Mouse (Mus musculus): ENCODE measurements around the gene Chrna3. TPM values are rescaled to one million over a fixed set of nuclear protein-coding genes. Genes with fewer than 3 reads are reported as not detected.

The Chrna3 gene
- polyA plus RNA-seq (2014; fragmentation: Nextera tagmentation; extraction: Ambion mirVana) = 4.4 and 6.5 TPM in 2 replicates

DNA sequence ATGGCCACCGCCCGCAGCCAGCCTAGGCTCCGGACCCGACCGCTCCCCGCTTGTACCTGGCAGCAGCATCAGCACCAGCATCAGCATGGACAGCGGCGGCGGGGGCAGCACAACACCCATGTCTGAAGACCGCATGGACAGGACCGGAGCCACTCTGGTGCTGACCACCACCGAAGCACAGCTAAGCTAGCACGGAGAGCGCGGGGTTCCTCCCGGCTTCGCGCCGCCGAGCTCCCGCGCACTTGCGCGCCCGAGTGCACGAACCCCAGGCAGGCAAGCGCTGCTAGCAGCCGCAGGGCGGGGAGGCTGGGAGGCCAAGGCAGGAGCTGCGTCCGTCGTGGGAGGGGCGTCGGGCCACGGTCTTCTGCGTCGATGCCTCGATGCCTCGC, at the start of gene Chrna3:
TSS of gene Chrna3 (minus strand) at position 288 of the 389 bp plus-strand sequence.
- Histone ChIP-seq H3K4me1 (ENCODE audit: control insufficient read depth, insufficient read depth, low read length) (no peaks in the 10 kb centered on the region; the same call in 1 of the 2 replicates), H3K27ac (replicated peaks; ENCODE audit: low read depth, low read length) (no peak within 1 kb of the TSS), H3K27me3 (ENCODE audit: control insufficient read depth, insufficient read depth, low read length) (peaks cover 25% of the 10 kb centered on the region), H3K9ac (replicated peaks; ENCODE audit: low read length) (peak within 1 kb of the TSS; percentile 15), H3K4me2 (ENCODE audit: low read depth, low read length) (peak within 1 kb of the TSS; percentile 70), H3K4me3 (ENCODE audit: low read depth, low read length) (peak within 1 kb of the TSS; percentile 31), H3K9me3 (replicated peaks; ENCODE audit: control insufficient read depth, low read length) (no peaks in the 10 kb centered on the region), H3K36me3 (replicated peaks; ENCODE audit: control insufficient read depth, insufficient read depth, low read depth, low read length) (no peaks in the 10 kb centered on the region)
- WGBS = under 1% methylated on average over 37 of the region's 39 CpGs
- DNase-seq (ENCODE audit: low spot score) = peak; percentile 63
- ATAC-seq (replicated peaks; ENCODE audit: insufficient number of reproducible peaks, low FRiP score, low TSS enrichment, low read depth) = peak; percentile 47

DNA sequence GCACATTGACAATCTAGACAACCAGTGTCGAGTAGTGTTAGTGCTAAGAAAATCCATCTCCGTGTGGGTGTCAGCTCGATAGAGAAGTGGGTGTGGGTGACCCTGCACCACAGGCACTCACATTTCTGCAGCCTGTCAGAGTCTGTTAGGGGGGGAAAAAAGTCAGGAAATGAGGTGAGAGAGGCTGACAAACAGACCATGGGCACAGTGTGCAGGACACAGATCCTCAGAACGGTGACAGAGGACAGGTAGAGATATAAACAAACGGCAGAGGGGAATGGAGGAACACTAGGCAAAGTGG, 41.6 kb upstream of the Chrna3 start:
- H3K4me1 ChIP-seq (ENCODE audit: control insufficient read depth, insufficient read depth, low read length) = peaks cover 4% of the 10 kb centered on the region
- DNase-seq (ENCODE audit: low spot score) (no peak), ATAC-seq (replicated peaks; ENCODE audit: insufficient number of reproducible peaks, low FRiP score, low TSS enrichment, low read depth) (no peak)
- no peaks in the 10 kb centered on the region for H3K27me3 ChIP-seq (ENCODE audit: control insufficient read depth, insufficient read depth, low read length)
- no peak overlapping the region for H3K27ac ChIP-seq (replicated peaks; ENCODE audit: low read depth, low read length)
- 31% methylated on average over 5 of the region's 5 CpGs for WGBS
- peak overlapping the region; percentile 10; the same call in 1 of the 2 replicates for H3K4me2 ChIP-seq (ENCODE audit: low read depth, low read length)
- no peak overlapping the region for H3K9ac ChIP-seq (replicated peaks; ENCODE audit: low read length)
- H3K4me3 ChIP-seq (ENCODE audit: low read depth, low read length) = no peak overlapping the region
- H3K36me3 ChIP-seq (replicated peaks; ENCODE audit: control insufficient read depth, insufficient read depth, low read depth, low read length) = no peaks in the 10 kb centered on the region
- no peaks in the 10 kb centered on the region for H3K9me3 ChIP-seq (replicated peaks; ENCODE audit: control insufficient read depth, low read length)

DNA sequence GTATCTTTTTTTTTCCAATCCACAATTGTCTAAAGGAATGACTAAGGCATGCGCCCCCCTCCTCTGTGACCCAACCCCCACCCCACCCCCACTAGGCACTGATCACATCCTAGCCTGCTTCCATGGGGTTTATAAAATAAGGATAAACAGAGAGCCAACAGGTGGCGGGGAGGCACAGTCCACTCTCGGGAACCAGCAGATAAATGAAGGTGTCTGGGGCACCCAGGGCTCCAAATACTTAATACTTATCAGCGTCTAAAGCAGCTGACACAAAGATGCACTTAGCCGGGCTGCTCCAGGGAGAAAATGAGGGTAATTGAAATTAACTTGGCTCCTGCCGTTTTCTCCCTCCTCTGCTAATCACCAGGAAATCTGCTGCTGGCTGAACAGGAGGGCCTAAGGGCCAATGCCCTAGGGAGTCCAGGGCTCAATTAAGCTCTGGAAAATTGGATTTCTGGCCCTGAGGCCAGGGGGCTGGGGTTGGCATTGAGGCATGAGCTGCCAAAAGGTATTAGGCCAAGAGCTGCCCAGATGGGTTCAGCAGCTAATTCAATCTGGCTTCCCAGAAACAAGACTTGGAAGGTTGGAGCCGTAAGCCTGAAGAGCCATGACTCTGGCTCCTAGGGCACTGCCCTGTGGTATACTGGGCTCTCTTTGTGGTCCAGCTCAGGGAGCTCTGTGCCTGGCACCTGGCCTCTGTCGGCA, 41.0 kb upstream of the Chrna3 start:
- 14% methylated on average over 8 of the region's 8 CpGs for WGBS
- no peaks in the 10 kb centered on the region for H3K9me3 ChIP-seq (replicated peaks; ENCODE audit: control insufficient read depth, low read length)
- H3K27ac ChIP-seq (replicated peaks; ENCODE audit: low read depth, low read length) = no peak overlapping the region
- peak; percentile 72 for DNase-seq (ENCODE audit: low spot score)
- peak; percentile 89 for ATAC-seq (replicated peaks; ENCODE audit: insufficient number of reproducible peaks, low FRiP score, low TSS enrichment, low read depth)
- H3K36me3 ChIP-seq (replicated peaks; ENCODE audit: control insufficient read depth, insufficient read depth, low read depth, low read length) = no peaks in the 10 kb centered on the region
- 0 out of 2 replicates have a peak overlapping the region, but pooled peaks have one; percentile 5 for H3K9ac ChIP-seq (replicated peaks; ENCODE audit: low read length)
- no peak overlapping the region for H3K4me3 ChIP-seq (ENCODE audit: low read depth, low read length)
- H3K4me2 ChIP-seq (ENCODE audit: low read depth, low read length) = peak overlapping the region; percentile 10; the same call in 1 of the 2 replicates
- H3K4me1 ChIP-seq (ENCODE audit: control insufficient read depth, insufficient read depth, low read length) = peaks cover 4% of the 10 kb centered on the region
- H3K27me3 ChIP-seq (ENCODE audit: control insufficient read depth, insufficient read depth, low read length) = no peaks in the 10 kb centered on the region

DNA sequence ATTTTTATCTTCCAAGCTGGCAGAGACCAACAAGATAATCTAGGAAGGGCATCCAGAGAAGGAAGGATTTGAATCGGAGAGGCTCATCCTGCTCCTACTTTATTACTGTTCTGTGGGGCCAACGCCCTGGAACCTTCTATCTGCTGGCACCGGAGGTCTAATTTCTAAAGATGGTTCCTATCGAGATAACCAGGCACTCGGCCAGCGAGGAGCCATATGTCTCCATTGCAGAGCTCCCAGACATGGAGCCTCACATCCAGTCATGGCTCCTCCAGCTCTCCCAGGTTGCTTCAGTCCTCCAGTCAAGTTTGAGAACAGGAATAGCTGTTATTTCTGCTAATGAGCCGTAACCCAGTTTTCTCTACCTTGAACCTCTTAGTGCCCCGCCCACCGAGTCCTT, 38.9 kb upstream of the Chrna3 start:
- Histone ChIP-seq H3K9ac (replicated peaks; ENCODE audit: low read length) (no peak overlapping the region), H3K4me3 (ENCODE audit: low read depth, low read length) (no peak overlapping the region), H3K9me3 (replicated peaks; ENCODE audit: control insufficient read depth, low read length) (no peaks in the 10 kb centered on the region), H3K27ac (replicated peaks; ENCODE audit: low read depth, low read length) (no peak overlapping the region), H3K4me2 (ENCODE audit: low read depth, low read length) (no peak overlapping the region), H3K36me3 (replicated peaks; ENCODE audit: control insufficient read depth, insufficient read depth, low read depth, low read length) (no peaks in the 10 kb centered on the region), H3K27me3 (ENCODE audit: control insufficient read depth, insufficient read depth, low read length) (no peaks in the 10 kb centered on the region), H3K4me1 (ENCODE audit: control insufficient read depth, insufficient read depth, low read length) (peaks cover 4% of the 10 kb centered on the region)
- ATAC-seq (replicated peaks; ENCODE audit: insufficient number of reproducible peaks, low FRiP score, low TSS enrichment, low read depth) = no peak
- WGBS = 89% methylated on average over 9 of the region's 9 CpGs
- no peak for DNase-seq (ENCODE audit: low spot score)

DNA sequence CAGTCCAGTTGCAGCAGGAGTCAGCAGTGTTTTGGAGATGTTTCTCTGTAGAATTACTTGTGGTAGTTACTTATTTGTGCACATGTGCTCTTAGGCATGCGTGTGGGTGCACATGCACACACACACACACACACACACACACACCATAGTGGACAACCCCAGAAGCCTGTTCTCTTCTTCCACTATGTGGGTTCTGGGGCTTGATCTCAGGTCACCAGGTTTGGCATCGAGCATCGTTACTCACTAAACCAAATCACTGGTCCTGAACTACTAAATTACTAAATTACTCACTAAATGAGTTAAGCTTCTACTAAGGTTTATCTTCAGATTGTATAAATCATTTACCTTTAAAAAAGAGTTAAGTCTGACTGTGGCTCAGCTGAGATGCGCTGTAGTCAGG, 31.7 kb upstream of the Chrna3 start:
- 89% methylated on average over 4 of the region's 4 CpGs for WGBS
- Histone ChIP-seq H3K27me3 (ENCODE audit: control insufficient read depth, insufficient read depth, low read length) (no peaks in the 10 kb centered on the region), H3K4me3 (ENCODE audit: low read depth, low read length) (no peak overlapping the region), H3K4me1 (ENCODE audit: control insufficient read depth, insufficient read depth, low read length) (no peaks in the 10 kb centered on the region), H3K27ac (replicated peaks; ENCODE audit: low read depth, low read length) (no peak overlapping the region), H3K36me3 (replicated peaks; ENCODE audit: control insufficient read depth, insufficient read depth, low read depth, low read length) (no peaks in the 10 kb centered on the region), H3K9me3 (replicated peaks; ENCODE audit: control insufficient read depth, low read length) (no peaks in the 10 kb centered on the region), H3K9ac (replicated peaks; ENCODE audit: low read length) (no peak overlapping the region), H3K4me2 (ENCODE audit: low read depth, low read length) (no peak overlapping the region)
- no peak for ATAC-seq (replicated peaks; ENCODE audit: insufficient number of reproducible peaks, low FRiP score, low TSS enrichment, low read depth)
- DNase-seq (ENCODE audit: low spot score) = no peak

DNA sequence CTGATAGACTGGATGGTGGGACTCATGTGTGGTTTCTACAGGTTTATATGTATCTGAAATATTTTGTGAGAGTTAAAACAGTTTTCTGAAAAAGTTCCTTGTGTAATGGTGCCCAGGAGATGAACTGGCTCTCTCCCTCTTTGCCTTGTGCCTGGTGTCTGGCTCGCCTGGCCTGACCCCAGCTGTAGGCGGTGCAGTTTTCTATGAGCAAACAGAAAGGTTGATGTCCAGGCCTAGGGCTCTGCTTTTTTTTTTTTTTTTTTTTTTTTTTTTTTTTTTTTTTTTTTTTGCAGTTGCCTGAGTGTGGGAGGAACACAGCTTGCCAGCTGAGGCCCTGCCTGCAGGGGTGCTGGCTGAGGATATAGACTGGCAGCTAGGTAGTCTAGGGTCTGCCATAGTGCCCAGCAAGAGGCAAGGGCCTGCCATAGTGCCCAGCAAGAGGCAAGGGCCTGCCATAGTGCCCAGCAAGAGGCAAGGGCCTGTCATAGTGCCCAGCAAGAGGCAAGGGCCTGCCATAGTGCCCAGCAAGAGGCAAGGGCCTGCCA, 29.1 kb upstream of the Chrna3 start:
- no peak for ATAC-seq (replicated peaks; ENCODE audit: insufficient number of reproducible peaks, low FRiP score, low TSS enrichment, low read depth)

DNA sequence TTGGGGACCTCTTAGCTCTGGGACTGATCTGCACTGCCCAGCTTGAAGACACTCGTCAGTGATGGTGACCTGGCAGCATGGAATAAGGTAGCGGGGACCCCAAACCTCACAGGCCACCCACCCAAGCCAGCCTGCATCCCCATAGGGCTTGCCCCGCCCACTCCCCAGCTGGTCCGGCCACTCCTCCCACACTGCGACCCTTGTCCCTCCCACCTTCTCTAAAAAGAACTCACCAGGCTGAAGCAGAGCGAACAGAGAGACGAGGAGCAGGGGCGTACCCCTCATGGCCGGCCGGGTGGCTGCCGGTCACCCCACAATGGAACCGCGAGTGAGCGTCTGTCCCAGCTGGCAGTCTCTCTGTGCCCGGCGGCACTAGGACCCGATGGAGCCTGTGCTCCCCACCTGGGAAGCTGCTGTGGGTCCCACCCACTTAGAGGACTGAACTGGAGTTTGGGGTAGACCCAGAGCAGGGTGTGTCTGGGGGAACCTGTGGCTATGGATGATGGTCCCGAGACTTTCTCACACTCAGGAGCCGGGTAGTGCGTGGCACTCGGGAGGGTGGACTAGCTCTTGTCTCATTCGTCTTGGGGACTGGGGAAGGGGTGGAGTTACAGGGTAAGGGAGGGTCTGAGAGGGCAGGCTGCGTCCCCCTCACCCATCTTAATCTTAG, 22.0 kb upstream of the Chrna3 start, which contains the start of gene Chrnb4:
TSS of gene Chrnb4 (minus strand) at position 569 of the 670 bp plus-strand sequence.
- no peak within 1 kb of the TSS; the same call in 1 of the 2 replicates for H3K27ac ChIP-seq (replicated peaks; ENCODE audit: low read depth, low read length)
- WGBS = under 1% methylated on average over 23 of the region's 23 CpGs
- H3K27me3 ChIP-seq (ENCODE audit: control insufficient read depth, insufficient read depth, low read length) = no peaks in the 10 kb centered on the region
- H3K9ac ChIP-seq (replicated peaks; ENCODE audit: low read length) = peak within 1 kb of the TSS; percentile 57
- H3K4me2 ChIP-seq (ENCODE audit: low read depth, low read length) = peak within 1 kb of the TSS; percentile 90
- no peaks in the 10 kb centered on the region for H3K36me3 ChIP-seq (replicated peaks; ENCODE audit: control insufficient read depth, insufficient read depth, low read depth, low read length)
- DNase-seq (ENCODE audit: low spot score) = peak; percentile 59
- peak within 1 kb of the TSS; percentile 53 for H3K4me3 ChIP-seq (ENCODE audit: low read depth, low read length)
- peak; percentile 74 for ATAC-seq (replicated peaks; ENCODE audit: insufficient number of reproducible peaks, low FRiP score, low TSS enrichment, low read depth)
- H3K9me3 ChIP-seq (replicated peaks; ENCODE audit: control insufficient read depth, low read length) = no peaks in the 10 kb centered on the region
- no peaks in the 10 kb centered on the region for H3K4me1 ChIP-seq (ENCODE audit: control insufficient read depth, insufficient read depth, low read length)

More for the DNA sequence above, 29.1 kb upstream of the Chrna3 start:
- DNase-seq (ENCODE audit: low spot score) = no peak
- H3K4me3 ChIP-seq (ENCODE audit: low read depth, low read length) = no peak overlapping the region
- 90% methylated on average over 2 of the region's 2 CpGs for WGBS
- no peaks in the 10 kb centered on the region for H3K27me3 ChIP-seq (ENCODE audit: control insufficient read depth, insufficient read depth, low read length)
- H3K27ac ChIP-seq (replicated peaks; ENCODE audit: low read depth, low read length) = no peak overlapping the region
- H3K9ac ChIP-seq (replicated peaks; ENCODE audit: low read length) = no peak overlapping the region
- H3K9me3 ChIP-seq (replicated peaks; ENCODE audit: control insufficient read depth, low read length) = no peaks in the 10 kb centered on the region
- H3K4me2 ChIP-seq (ENCODE audit: low read depth, low read length) = no peak overlapping the region
- H3K36me3 ChIP-seq (replicated peaks; ENCODE audit: control insufficient read depth, insufficient read depth, low read depth, low read length) = no peaks in the 10 kb centered on the region
- H3K4me1 ChIP-seq (ENCODE audit: control insufficient read depth, insufficient read depth, low read length) = no peaks in the 10 kb centered on the region

DNA sequence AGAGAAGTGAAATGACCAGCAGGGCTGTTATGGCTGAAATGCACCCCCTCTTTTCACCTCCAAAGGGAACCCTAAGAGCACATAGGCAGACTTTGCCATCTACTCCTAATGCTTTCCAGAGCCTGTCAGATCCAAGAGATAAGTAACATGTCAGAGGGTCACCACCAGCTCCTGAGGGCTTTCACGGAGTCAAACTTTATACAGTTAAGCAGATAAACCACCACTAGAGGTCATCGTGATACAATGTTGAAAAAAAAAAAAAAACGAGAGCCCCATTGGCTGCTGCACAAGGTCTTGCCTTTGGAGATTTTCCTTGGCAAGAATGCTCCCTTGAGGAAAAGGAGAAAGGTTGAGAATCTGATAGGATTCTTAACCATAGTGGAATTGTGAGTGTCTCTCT, 20.4 kb upstream of the Chrna3 start:
- no peak overlapping the region for H3K27ac ChIP-seq (replicated peaks; ENCODE audit: low read depth, low read length)
- no peak overlapping the region for H3K9ac ChIP-seq (replicated peaks; ENCODE audit: low read length)
- H3K4me2 ChIP-seq (ENCODE audit: low read depth, low read length) = no peak overlapping the region
- H3K4me1 ChIP-seq (ENCODE audit: control insufficient read depth, insufficient read depth, low read length) = no peaks in the 10 kb centered on the region
- DNase-seq (ENCODE audit: low spot score) = peak; percentile 68
- no peak for ATAC-seq (replicated peaks; ENCODE audit: insufficient number of reproducible peaks, low FRiP score, low TSS enrichment, low read depth)
- no peaks in the 10 kb centered on the region for H3K27me3 ChIP-seq (ENCODE audit: control insufficient read depth, insufficient read depth, low read length)
- H3K9me3 ChIP-seq (replicated peaks; ENCODE audit: control insufficient read depth, low read length) = no peaks in the 10 kb centered on the region
- 2% methylated on average over 3 of the region's 3 CpGs for WGBS
- no peaks in the 10 kb centered on the region for H3K36me3 ChIP-seq (replicated peaks; ENCODE audit: control insufficient read depth, insufficient read depth, low read depth, low read length)
- no peak overlapping the region for H3K4me3 ChIP-seq (ENCODE audit: low read depth, low read length)

Measured in embryonic facial prominence, embryonic 11.5 days (tissue).